Mouse (Mus musculus) heart, adult 18-20 months (tissue): ENCODE measurements around the gene Smpd3. TPM values are rescaled to one million over a fixed set of nuclear protein-coding genes. Genes with fewer than 3 reads are reported as not detected.
"Not testable (repeated sequence)": the region's sequence is repeated elsewhere in the genome, so short reads cannot be mapped to it uniquely, and the experiment has no call there.

Experiments
- DNase-seq, 2 experiments: peaks; one replicate each; pipeline ENCODE4 v3.0.0; 2021 to 2022; ENCODE audit warnings: mixed read lengths in 1 of 2
- total RNA-seq, 2 experiments: library from RNA; stranded (reverse); gene quantifications; 2 replicates each; pipeline ENCODE4 v1.2.3; 2021

The Smpd3 gene
- total RNA-seq, 2 experiments from 2014 or later = 2.5 to 3.9 TPM

DNA sequence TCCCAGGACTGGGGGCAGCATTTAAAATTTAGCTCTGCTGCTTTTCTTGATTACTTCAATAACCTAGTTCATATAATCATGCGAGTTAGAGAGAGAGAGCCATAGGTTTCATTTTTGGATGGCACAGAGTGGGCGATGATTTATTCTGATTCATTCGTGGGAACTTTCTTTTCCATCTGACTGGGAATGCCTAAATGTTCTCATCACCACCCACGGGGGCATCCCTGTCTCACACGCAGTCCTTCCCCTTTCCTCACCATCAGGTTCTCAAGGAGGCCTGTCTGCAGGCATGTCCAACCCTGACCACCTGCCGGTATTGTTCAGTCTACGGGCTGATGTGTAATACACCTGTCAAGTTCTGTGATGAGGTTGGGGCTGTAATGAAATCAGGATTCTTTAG is 16.4 kb downstream of the Smpd3 start:
- no peak for DNase-seq

DNA sequence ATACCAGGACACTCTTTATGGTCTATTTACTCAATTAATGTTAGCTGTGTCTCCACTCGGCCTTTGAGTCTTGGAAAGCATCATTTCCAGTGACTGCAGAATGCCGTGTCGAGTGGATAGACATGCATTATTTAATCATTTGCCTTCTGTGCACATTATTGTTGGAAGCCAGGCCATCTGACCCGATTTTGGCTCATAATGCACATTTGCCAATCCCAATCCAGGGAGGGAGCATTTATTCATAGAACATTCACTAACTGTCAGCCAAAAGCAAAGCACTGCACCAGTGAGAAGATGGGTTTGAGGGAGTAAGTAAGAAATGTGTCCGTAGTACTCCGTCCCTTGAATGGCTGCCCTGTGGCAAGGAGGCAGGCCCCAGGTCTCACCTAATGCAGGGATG is 17.8 kb downstream of the Smpd3 start:
- no peak for DNase-seq

DNA sequence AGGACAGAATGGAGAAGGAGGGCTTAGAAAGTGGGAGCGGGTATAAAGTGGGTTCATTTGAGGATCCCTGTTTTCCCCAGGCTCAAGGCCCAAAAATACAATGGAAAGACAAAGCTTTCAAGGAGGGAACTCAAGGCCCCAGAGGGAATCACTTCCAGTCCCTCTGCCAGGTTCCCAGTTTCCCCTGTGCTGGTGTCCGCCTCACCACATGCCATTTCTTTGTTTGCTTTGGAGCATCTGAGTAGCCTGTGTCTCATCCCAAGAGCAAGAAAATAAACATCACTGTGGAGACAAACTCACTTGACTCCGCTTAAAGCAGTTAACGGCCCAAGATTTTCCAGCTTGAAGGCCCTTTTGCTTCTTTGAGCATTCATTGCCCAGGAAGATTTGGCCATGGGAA is 20.7 kb downstream of the Smpd3 start:
- peak in 1 of 2 experiments; percentile 28 for DNase-seq

- no peak for DNase-seq
Observed at GRCm38 (mm10) chr8:106316506-106316905, 21.3 kb downstream of the Smpd3 start.

DNA sequence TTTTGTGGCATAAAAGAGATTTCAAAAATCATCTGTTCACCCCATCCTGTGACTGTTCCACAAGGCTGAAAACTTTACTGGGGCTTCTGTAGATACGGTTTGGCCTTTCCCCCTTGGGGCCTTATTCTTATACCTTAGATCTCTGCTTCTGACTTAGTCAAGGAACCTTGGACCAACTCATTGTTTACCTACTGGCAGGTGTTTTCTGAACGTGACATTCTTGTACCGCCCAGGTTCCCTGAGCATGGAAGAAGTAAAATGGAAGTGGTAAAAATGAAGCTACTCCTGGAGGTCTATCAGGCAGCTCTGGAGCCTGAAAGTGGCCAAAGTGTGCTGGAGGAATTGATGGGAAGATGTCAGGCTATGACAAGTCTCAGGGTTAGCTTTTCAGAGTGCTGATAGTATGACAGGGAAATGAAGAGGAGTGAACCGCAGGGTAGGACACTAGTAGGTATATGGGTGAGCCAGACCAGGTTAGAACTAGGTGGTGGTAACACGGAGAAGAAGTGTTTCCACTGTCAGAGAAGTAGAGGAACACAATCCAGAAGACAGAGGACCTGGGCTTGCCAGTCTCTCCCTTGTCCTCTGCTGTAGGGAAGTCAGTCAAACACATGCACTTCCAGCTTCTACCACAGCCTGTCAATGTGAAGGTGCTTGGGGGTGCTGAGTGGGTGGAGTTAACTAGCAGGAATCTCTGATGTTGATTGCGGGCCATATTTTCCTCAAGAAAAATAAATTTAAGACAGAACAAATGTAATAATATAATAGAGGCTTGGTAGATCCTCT is 22.2 kb downstream of the Smpd3 start:
- DNase-seq = no peak

GRCm38 (mm10) chr8:106313799-106314198 is 24.0 kb downstream of the Smpd3 start:
- no peak for DNase-seq

DNA sequence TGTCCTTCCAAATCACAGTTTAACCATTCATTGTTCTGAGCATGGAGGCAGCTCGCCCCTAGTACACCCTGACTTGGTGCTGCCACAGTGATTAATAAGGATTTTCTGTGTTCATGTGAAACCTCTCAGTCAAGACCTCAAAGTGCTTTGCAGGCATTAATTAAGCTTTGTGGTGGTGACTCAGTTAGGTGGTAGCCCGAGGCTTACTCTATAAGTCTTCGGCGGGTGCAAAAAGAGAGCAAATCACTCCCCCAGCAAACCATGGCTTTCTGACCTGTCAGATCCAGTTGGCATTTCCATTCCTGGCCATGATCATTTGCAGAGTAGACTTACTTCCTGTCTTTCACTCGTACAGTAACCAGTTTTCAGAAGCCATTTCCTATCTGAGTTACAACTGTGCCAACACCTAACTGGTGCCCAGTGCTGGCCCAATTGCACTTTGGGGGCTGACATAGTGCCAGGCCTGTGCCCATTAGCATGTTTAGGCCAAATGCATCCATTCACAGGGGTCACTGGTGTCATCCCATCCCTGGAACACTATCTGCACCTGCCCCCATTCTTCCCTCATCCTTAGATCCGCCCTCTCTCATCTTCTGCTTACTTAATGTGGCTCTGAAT is 24.6 kb downstream of the Smpd3 start:
- DNase-seq = no peak

- DNase-seq = no peak
Observed at GRCm38 (mm10) chr8:106311967-106312366, 25.8 kb downstream of the Smpd3 start.

DNA sequence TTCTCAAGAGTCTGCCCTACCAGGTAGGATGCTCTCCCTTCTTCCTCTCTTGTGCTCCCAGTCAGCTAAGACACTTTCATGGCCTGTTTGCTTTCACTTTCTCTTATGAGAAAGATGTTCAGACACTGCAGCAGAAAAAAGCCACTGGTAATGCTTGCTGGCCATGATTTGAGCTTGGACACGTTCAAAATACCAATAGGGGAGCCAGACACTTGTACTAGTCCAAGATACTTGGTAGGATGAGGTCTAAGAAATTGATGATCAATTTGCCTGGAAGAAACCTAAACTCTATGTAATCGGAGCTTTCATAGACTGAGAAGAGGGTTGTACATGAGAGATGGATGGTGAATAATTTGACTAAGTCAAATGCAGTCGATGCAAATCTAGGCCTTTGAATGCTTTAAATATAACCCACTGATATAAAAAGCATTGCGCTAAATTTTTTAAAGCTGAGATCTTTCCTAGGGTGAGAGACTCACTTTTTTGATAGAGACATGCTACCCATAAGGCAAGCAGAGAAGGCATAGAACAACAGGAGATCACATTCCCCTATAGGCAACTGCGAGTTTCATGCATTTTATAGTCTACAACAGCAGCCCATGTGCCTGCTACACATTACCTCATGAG is 27.6 kb downstream of the Smpd3 start:
- DNase-seq = no peak

DNA sequence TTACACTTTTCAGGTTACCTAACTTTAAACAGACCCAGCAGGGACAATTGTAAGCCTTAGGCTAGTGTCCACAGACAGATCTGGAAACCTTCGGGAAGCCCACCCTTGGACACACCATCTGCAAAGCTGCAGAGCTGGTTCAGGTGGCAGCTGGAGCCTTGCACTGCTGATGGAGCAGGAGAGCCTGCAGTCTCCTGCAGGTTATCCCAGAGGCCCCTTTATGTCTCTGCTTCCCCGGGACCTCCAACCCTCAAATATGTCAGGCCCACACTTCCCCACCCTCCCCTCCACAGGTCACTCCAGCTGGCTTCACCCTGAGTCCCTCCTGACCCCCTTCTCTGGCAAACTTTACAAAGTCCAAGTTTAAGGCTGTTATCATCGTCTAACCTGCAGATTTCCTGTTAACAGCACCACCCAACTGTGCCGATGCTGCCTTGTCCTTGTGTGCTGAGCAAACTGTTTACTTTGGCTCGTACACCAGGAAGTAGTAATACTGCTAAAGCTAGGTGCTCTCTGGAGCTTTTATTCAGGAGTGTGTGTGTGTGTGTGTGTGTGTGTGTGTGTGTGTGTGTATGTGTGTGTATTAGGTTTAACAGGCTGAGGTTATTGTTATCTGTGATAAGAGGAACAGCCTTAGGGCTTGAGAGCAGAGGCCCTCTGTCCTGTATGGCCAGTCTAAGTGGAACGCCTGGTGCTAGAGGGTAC is 29.6 kb downstream of the Smpd3 start:
- peak; percentile 62 to 85 for DNase-seq

GRCm38 (mm10) chr8:106307586-106307985 is 30.2 kb downstream of the Smpd3 start:
- peak; percentile 49 to 75 for DNase-seq

- not testable (repeated sequence) for DNase-seq
Observed at GRCm38 (mm10) chr8:106306711-106307248, 31.0 kb downstream of the Smpd3 start.

DNA sequence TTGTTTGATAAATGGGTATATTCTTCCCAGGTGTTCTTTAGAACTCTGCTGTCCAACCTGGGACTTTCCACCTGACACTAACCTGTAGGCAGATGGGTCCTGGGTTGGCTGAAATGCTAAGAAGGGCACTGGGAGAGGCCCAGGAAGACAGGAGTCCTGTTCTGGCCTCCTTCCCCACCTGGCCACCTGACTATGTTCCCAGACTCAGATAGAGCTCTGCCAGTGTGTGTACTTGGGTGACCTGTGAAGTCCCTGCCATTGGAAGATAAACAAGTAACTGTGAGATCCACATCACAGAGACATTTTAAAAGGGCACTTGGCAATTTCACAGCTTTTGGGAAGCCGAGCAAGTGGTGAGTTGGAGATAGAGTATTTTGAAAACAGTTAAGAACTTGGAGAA is 31.7 kb downstream of the Smpd3 start:
- DNase-seq = no peak

GRCm38 (mm10) chr8:106305301-106305700 is 32.5 kb downstream of the Smpd3 start:
- no peak for DNase-seq

DNA sequence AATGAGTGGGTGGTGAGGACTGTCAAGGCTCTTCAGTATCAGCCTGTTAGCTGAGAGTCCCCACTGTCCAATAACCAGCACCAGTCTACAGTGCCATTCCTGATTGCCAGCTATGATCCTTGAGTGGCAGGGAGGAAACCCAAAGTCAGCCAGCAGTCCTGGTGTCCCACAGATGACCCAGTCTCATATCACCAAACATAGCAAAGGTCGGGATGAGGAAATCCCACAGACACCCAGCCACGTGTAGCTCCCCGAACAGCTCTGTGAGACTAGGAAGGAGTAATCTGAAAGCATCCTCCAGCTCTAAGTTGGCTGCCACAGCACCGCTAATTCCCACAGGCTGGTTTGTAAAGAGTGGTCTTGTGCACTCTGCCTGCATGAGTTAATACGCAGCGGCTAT is 33.5 kb downstream of the Smpd3 start:
- DNase-seq = no peak

- DNase-seq = no peak
Observed at GRCm38 (mm10) chr8:106300739-106301715, 36.8 kb downstream of the Smpd3 start.

DNA sequence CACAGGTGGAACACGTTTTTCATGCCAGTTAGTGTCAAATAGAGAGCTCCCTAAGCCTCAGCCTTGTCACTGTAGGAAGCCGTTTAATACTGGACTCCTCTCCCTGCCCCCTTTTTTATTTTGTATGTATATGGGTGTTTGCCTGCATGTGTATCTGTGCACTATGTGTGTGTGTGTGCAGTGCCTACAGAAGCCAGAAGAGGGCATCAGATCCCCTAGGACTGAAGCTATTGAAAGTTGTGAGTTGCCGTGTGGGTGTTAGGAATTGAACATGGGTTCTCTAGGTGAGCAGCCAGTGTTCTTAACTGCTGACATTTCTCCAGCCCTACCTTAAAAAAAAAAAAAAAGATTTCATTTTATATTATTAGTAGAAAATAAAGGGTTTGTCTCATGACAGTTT is 38.1 kb downstream of the Smpd3 start:
- DNase-seq = no peak

- DNase-seq = peak; percentile 28 to 29
Observed at GRCm38 (mm10) chr8:106298846-106299245, 38.9 kb downstream of the Smpd3 start.

DNA sequence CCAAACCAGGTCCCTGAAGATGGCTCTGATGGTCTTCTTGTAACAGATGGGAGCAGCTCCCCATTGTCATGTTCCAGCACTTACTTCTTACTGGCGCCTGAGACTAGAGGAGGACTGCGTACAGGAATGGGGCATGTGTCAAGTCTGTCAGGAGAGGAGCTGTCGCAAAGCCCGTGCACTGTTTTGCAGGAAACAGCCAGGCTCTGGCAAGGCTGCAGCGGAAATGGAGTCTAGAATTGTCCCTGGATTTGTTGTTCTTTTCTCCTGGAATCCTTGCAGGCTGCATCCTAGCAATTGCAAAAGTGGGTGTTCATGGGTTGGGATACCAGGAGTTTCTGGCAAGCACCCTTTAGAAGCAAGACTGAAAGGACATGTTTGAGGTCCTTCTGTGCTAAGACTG is 39.5 kb downstream of the Smpd3 start:
- DNase-seq = peak; percentile 73 to 83

DNA sequence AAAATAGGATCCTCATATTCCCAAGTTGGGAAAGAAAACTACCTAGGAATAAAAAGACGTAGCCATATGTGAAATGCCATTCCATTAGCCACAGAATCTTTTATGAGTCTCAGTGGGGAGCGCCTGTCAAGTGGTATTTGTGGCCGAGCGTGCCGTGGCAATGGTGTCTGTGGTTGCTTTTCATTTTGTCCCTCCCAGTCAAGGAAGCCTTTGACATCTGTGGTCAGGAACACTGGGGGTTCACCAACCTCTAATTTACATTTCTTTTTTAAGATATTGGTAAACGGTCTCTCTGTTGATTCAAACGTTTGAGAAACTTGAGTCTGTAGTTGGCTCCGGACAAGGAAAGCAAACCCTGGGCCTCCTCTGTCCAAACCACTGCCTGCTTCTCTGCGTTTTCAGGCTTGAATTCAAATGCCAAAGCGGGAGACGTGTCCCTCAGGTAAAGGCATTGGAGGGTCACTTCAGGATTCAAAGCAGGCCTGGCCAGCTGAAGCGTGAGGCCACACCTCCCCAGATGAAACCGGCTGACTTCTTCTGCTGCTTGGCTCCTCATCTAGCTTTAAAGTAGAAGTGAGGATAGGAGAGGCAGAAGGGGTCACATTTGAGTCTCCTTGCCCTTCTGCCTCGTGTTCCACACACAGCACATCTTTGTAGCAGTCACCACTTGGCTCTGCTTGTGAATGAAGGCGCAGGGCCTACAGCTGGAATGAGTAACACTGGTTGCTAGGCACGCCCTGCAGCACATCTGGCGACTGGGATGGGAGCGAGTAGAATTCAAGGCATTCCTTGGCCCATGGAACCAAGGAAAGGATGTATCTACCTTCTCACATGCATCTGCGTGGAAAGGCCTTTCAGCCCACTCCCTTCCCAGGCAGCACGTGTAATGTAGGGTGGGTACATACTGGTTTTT is 45.0 kb downstream of the Smpd3 start:
- peak in 1 of 2 experiments; percentile 29 for DNase-seq
